Mouse (Mus musculus) forebrain, embryonic 12.5 days (tissue): Measurements from ENCODE around the gene Glp1r. TPM values are rescaled to one million over a fixed set of nuclear protein-coding genes. Genes with fewer than 3 reads are reported as not detected.
A peak's percentile ranks its signal among the peaks of the same experiment; 100 is the strongest.

Source experiments
- ATAC-seq: fragments of 200-750 bp; cut with Nextera tagmentation; 2 replicates; pipeline ENCODE4 v1.8.0; 2017; ENCODE audit warnings: moderate TSS enrichment; ENCODE audit not compliant: low FRiP score
- H3K27ac ChIP-seq: fragments of 300-500 bp; sonication (generic); 2 replicates; pipeline ENCODE4 v1.5.1; 2016; ENCODE audit warnings: mild to moderate bottlenecking
- H3K27me3 ChIP-seq: fragments of 300-500 bp; sonication (generic); 2 replicates; pipeline ENCODE4 v1.6.1; 2016; ENCODE audit warnings: mild to moderate bottlenecking
- H3K36me3 ChIP-seq: fragments of 300-500 bp; sonication (generic); replicated peaks from 2 replicates; pipeline ENCODE4 v1.6.1; 2016; ENCODE audit warnings: mild to moderate bottlenecking
- H3K4me1 ChIP-seq: fragments of 300-500 bp; sonication (generic); 2 replicates; pipeline ENCODE4 v1.6.1; 2016
- H3K4me2 ChIP-seq: fragments of 300-500 bp; sonication (generic); 2 replicates; pipeline ENCODE4 v1.6.1; 2016; ENCODE audit warnings: mild to moderate bottlenecking, moderate library complexity
- H3K4me3 ChIP-seq: fragments of 300-500 bp; sonication (generic); replicated peaks from 2 replicates; pipeline ENCODE4 v1.5.1; 2016; ENCODE audit warnings: mild to moderate bottlenecking
- H3K9ac ChIP-seq: fragments of 300-500 bp; sonication (generic); 2 replicates; pipeline ENCODE4 v1.6.1; 2016; ENCODE audit warnings: mild to moderate bottlenecking
- H3K9me3 ChIP-seq: fragments of 300-500 bp; sonication (generic); 2 replicates; pipeline ENCODE4 v1.6.1; 2016
- WGBS: fragments of 180-500 bp; shearing (Covaris S2); methylation state at CpG from one replicate; pipeline ENCODE4 v1.1.7; 2016; 5-methylcytosine and 5-hydroxymethylcytosine counted together
- polyA plus RNA-seq: library from polyadenylated mRNA; unstranded; fragments of >200 nt; fragmentation: Nextera tagmentation; extraction: Ambion mirVana; gene quantifications from 2 replicates; pipeline ENCODE4 v1.2.1, GENCODE M21; 2016

The Glp1r gene
- polyA plus RNA-seq, 1 experiment from 2014 or later = 0.05 TPM

GRCm38 (mm10) chr17:30881001-30881400, 20.6 kb upstream of the Glp1r start:
- Histone ChIP-seq H3K4me1 (peaks cover 16% of the 10 kb centered on the region; the same call in 1 of the 2 replicates), H3K27me3 (0 out of 2 replicates have a peak, but pooled peaks cover 4% of the 10 kb centered on the region), H3K36me3 (no peaks in the 10 kb centered on the region; the same call in 1 of the 2 replicates), H3K27ac (no peak overlapping the region), H3K9ac (no peak overlapping the region), H3K4me3 (no peak overlapping the region), H3K9me3 (no peaks in the 10 kb centered on the region), H3K4me2 (no peak overlapping the region)
- ATAC-seq = no peak
- 68% methylated on average over 2 of the region's 2 CpGs for WGBS

DNA sequence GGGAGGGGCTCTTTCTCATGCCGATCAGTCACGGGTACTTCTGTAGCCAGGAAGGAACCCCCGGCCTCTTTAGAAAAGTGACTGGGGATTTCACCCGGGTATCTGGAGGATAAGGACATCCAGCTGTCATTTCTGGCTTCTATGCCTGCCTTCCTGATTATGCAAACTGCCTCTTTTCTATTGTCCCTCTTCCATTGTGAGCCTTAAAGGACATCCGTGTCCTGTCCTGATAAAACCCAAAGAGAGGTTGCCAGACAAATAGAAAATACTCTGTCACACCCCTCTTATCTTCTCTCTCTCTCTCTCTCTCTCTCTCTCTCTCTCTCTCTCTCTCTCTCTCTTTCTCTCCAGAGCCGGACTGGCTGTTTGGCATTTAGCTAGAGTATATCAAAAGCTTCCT, 19.4 kb upstream of the Glp1r start:
- Histone ChIP-seq H3K9me3 (no peaks in the 10 kb centered on the region), H3K27me3 (0 out of 2 replicates have a peak, but pooled peaks cover 4% of the 10 kb centered on the region), H3K27ac (no peak overlapping the region), H3K9ac (no peak overlapping the region), H3K4me1 (peaks cover 16% of the 10 kb centered on the region; the same call in 1 of the 2 replicates), H3K36me3 (no peaks in the 10 kb centered on the region; the same call in 1 of the 2 replicates), H3K4me3 (no peak overlapping the region), H3K4me2 (peak overlapping the region; percentile 31)
- 7% methylated on average over 6 of the region's 6 CpGs for WGBS
- no peak for ATAC-seq

DNA sequence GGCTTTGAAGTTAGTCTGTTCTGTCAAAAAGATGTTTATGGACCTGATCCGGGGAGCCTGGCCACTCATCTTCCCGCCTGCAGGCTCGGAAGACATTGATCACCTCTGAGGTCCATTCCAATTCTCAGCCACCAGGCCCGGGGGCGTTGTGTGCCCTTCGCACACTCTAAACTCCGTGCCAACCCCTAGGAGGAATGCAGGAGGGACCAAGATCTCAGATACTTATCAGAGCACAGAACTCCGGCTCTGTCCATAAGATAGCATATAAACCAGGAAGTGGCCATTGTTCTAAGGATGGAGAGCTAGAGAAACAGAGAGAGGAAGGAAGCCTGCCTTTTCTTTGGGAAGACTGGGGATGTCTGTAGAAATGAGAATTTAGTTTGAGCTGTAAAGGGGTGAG, 18.1 kb upstream of the Glp1r start:
- Histone ChIP-seq H3K4me1 (peaks cover 16% of the 10 kb centered on the region; the same call in 1 of the 2 replicates), H3K27ac (no peak overlapping the region), H3K36me3 (no peaks in the 10 kb centered on the region; the same call in 1 of the 2 replicates), H3K9ac (no peak overlapping the region), H3K27me3 (0 out of 2 replicates have a peak, but pooled peaks cover 4% of the 10 kb centered on the region), H3K4me3 (no peak overlapping the region), H3K4me2 (no peak overlapping the region), H3K9me3 (no peaks in the 10 kb centered on the region)
- no peak for ATAC-seq
- 85% methylated on average over 8 of the region's 8 CpGs for WGBS

DNA sequence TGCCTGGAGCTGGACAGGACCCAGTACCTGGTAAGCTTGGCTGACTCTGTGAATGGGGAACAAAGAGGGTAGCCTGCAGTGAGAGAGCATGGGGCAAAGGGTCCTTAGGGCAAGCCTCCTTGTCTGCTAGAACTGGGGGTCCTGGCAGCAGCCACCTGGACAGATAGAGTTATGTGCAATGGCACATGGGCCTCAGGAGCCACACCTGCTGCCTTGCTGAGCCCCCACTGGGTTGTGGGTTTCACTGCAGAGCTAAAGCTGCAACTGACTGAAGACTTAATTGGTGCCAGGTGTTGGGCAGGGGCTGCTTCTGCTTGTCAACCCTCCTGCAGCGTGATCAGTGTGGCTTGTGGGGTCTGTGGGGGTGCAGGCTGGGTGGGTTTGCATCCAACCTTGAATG, 9.5 kb upstream of the Glp1r start:
- H3K9ac ChIP-seq = no peak overlapping the region
- no peak for ATAC-seq
- WGBS = 59% methylated on average over 1 of the region's 1 CpGs
- no peaks in the 10 kb centered on the region for H3K36me3 ChIP-seq
- H3K27ac ChIP-seq = no peak overlapping the region
- no peaks in the 10 kb centered on the region for H3K9me3 ChIP-seq
- no peaks in the 10 kb centered on the region for H3K27me3 ChIP-seq
- no peaks in the 10 kb centered on the region for H3K4me1 ChIP-seq
- no peak overlapping the region for H3K4me2 ChIP-seq
- no peak overlapping the region for H3K4me3 ChIP-seq

- Histone ChIP-seq H3K9ac (no peak overlapping the region), H3K4me3 (no peak overlapping the region), H3K27me3 (no peaks in the 10 kb centered on the region), H3K27ac (no peak overlapping the region), H3K36me3 (no peaks in the 10 kb centered on the region), H3K4me2 (no peak overlapping the region), H3K9me3 (no peaks in the 10 kb centered on the region), H3K4me1 (no peaks in the 10 kb centered on the region)
- no peak for ATAC-seq
- 50% methylated on average over 2 of the region's 2 CpGs for WGBS
Measured at GRCm38 (mm10) chr17:30892730-30893129, 8.9 kb upstream of the Glp1r start.

- 13% methylated on average over 2 of the region's 2 CpGs for WGBS
- Histone ChIP-seq H3K27ac (no peak overlapping the region), H3K9me3 (no peaks in the 10 kb centered on the region), H3K36me3 (no peaks in the 10 kb centered on the region), H3K4me2 (no peak overlapping the region), H3K4me3 (no peak overlapping the region), H3K4me1 (peaks cover 11% of the 10 kb centered on the region), H3K9ac (no peak overlapping the region), H3K27me3 (peaks cover 27% of the 10 kb centered on the region)
- ATAC-seq = no peak
Measured at GRCm38 (mm10) chr17:30897075-30897474, 4.5 kb upstream of the Glp1r start.

- no peak overlapping the region for H3K4me3 ChIP-seq
- H3K36me3 ChIP-seq = no peaks in the 10 kb centered on the region
- 65% methylated on average over 2 of the region's 2 CpGs for WGBS
- peaks cover 54% of the 10 kb centered on the region for H3K27me3 ChIP-seq
- no peak overlapping the region for H3K9ac ChIP-seq
- peaks cover 11% of the 10 kb centered on the region for H3K4me1 ChIP-seq
- H3K4me2 ChIP-seq = no peak overlapping the region
- ATAC-seq = no peak
- no peak overlapping the region for H3K27ac ChIP-seq
- no peaks in the 10 kb centered on the region for H3K9me3 ChIP-seq
Measured at GRCm38 (mm10) chr17:30904096-30904495, 2.5 kb downstream of the Glp1r start.

DNA sequence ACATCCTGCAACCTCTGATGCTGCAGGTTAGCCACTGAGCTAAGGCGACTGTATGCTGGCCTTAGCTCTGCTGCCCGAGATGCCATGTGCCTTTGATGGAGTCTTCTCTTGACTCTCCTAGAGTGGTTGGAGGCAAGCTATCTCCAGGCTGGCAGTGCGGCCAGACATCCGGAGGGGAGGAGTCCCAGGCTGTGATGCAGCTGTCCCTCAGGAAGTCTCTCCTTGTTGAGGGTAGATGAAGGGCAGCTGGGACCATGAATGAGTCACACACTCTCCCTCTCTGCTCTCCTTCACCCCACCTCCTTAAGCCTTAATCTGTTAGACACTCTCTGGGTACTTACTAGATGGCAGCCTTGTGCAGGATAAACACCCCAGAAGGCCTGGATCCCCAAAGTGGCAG, 6.0 kb downstream of the Glp1r start:
- ATAC-seq = no peak
- no peaks in the 10 kb centered on the region for H3K4me1 ChIP-seq
- no peak overlapping the region for H3K4me3 ChIP-seq
- H3K36me3 ChIP-seq = no peaks in the 10 kb centered on the region
- H3K9ac ChIP-seq = no peak overlapping the region
- no peak overlapping the region for H3K27ac ChIP-seq
- H3K9me3 ChIP-seq = no peaks in the 10 kb centered on the region
- no peak overlapping the region for H3K4me2 ChIP-seq
- peaks cover 22% of the 10 kb centered on the region for H3K27me3 ChIP-seq
- 68% methylated on average over 4 of the region's 4 CpGs for WGBS

DNA sequence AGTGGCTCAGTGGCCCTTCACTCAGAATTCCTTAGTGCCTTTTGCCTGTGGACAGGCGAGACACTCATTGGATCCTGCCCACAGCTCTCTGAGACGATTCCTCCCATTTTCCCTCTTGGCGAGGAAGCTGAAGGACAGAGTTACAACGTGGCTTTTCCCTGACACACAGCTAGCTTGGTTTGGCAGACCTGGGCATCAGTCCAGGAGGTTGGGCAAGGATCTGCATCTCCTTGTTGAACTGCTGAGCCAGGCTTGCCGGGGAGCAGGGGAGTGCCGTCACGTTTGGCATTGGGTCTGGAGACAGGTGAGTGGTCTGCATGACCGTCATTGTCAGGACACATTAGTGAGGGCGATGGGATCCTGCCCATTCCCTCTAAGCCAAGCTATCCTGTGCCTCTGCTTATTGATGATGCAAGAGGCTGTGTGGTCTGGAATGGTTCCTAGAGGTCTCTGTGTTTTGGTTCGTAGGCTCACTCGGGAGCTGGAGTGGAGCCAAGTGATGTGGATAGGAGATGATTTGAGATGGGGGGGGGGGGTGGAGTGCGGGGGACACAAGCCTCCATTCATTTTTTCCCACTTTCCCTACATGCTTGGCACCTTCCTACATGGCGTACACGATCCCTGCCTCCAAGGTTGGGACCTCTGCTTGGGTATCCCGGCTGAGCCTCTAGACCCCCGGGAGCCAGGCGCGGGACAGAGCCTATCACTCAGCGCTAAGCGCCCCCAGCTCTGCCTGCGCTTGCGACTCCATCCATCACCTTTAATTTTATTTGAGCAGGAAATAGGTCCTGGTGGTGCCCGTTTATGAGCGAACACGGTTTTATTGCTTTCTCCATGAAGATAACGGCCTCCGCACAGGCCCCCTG, 9.5 kb downstream of the Glp1r start:
- no peaks in the 10 kb centered on the region for H3K4me1 ChIP-seq
- no peak overlapping the region for H3K4me3 ChIP-seq
- H3K27me3 ChIP-seq = no peaks in the 10 kb centered on the region
- 86% methylated on average over 27 of the region's 27 CpGs for WGBS
- no peaks in the 10 kb centered on the region for H3K9me3 ChIP-seq
- H3K27ac ChIP-seq = no peak overlapping the region
- no peak overlapping the region for H3K9ac ChIP-seq
- ATAC-seq = no peak
- no peak overlapping the region for H3K4me2 ChIP-seq
- no peaks in the 10 kb centered on the region for H3K36me3 ChIP-seq

DNA sequence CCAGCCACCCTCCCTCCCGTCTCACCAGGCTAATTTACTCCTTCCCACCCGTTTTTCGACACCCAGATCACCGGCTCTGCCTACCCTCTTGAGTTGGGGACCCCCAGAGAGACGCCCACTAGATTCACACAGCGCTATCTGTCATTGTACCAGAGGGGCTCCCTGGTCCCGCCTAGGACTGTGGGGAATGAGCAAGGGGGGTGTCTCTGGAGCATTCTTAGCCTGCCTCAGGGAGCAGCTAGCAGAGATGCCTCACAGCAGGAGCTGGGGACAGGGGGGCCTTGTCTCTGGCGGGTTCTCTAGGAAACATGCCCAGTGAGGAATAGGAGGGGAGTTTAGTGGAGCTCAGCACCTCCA, 10.1 kb downstream of the Glp1r start:
- no peak overlapping the region for H3K27ac ChIP-seq
- ATAC-seq = no peak
- H3K4me2 ChIP-seq = no peak overlapping the region

GRCm38 (mm10) chr17:30912536-30912935, 10.9 kb downstream of the Glp1r start:
- WGBS = 74% methylated on average over 5 of the region's 5 CpGs
- ATAC-seq = no peak
- H3K9me3 ChIP-seq = no peaks in the 10 kb centered on the region
- no peaks in the 10 kb centered on the region for H3K36me3 ChIP-seq
- no peak overlapping the region for H3K27ac ChIP-seq
- H3K4me3 ChIP-seq = no peak overlapping the region
- no peak overlapping the region for H3K9ac ChIP-seq
- H3K27me3 ChIP-seq = no peaks in the 10 kb centered on the region
- H3K4me1 ChIP-seq = no peaks in the 10 kb centered on the region
- H3K4me2 ChIP-seq = no peak overlapping the region

More for the DNA sequence above, 10.1 kb downstream of the Glp1r start:
- Histone ChIP-seq H3K36me3 (no peaks in the 10 kb centered on the region), H3K4me3 (no peak overlapping the region), H3K27me3 (no peaks in the 10 kb centered on the region), H3K9ac (no peak overlapping the region), H3K4me1 (no peaks in the 10 kb centered on the region), H3K9me3 (no peaks in the 10 kb centered on the region)
- WGBS = 58% methylated on average over 8 of the region's 8 CpGs

- H3K27ac ChIP-seq = no peak overlapping the region
- ATAC-seq = no peak
- H3K9me3 ChIP-seq = no peaks in the 10 kb centered on the region
- no peak overlapping the region for H3K4me2 ChIP-seq
- H3K4me3 ChIP-seq = no peak overlapping the region
- no peaks in the 10 kb centered on the region for H3K36me3 ChIP-seq
- H3K9ac ChIP-seq = no peak overlapping the region
- H3K27me3 ChIP-seq = no peaks in the 10 kb centered on the region
- no peaks in the 10 kb centered on the region for H3K4me1 ChIP-seq
Measured at GRCm38 (mm10) chr17:30914264-30914663, 12.6 kb downstream of the Glp1r start.

DNA sequence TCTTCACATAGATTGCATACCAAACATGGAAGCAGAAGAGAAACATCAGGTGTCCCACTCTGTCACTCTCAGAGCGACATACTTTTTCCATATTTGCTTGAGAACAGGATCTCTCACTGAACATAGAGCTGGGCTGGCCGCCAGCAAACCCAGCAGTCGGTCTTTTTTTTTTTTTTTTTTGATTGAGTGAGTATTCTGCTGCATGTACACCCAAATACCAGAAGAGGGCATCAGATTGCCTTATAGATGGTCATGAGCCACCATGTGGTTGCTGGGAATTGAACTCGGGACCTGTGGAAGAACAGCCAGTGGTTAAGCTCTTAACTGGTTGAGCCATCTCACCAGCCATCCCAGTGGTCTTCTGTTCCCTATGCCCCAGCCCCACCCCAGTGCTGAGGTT, 21.9 kb downstream of the Glp1r start:
- Histone ChIP-seq H3K4me2 (no peak overlapping the region), H3K4me1 (no peaks in the 10 kb centered on the region), H3K27me3 (no peaks in the 10 kb centered on the region), H3K4me3 (no peak overlapping the region), H3K36me3 (no peaks in the 10 kb centered on the region), H3K27ac (no peak overlapping the region), H3K9me3 (no peaks in the 10 kb centered on the region), H3K9ac (no peak overlapping the region)
- 80% methylated on average over 4 of the region's 4 CpGs for WGBS
- ATAC-seq = no peak
